Mouse (Mus musculus): ENCODE measurements around the gene Dhx8.

Gene Dhx8

DNA sequence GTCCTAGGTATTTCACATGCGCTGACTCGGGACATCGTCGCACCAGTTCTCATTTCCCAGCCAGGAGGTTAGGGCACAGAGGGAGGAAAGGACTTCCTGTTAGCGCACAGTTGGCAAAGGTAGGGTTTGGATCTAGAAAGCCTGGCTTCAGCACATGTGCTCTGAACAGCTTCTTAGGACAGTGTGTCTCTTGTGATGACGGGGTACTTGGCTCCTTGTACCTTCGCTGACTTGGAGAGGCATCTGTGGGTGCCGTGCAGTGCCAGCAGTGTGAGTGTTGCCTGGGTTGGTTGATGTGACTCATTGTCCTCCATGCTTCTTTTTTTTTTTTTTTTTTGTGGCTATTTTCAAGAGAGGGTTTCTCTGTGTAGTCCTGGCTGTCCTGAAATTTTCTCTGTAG lies 23.9 kb downstream of the Dhx8 start:
- DNase-seq: no peak

DNA sequence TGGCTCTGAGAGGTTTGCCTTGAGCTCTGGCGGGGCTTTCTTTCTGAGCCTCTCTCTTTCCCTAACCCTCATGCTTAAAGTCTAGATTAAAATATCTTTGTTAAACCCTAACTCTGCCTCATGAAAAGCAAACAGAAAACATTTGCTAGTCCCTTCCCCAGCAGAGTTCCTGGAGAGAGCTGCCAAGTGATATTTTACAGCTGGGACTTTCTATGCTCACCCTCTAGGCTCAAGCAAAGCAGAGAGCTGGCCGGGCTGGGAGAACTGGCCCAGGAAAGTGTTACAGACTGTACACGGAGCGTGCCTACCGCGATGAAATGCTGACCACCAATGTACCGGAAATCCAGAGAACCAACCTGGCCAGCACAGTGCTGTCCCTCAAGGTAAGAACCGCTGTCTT lies 24.6 kb downstream of the Dhx8 start:
- no peak for DNase-seq

GRCm38 (mm10) chr11:101758431-101758830 lies 25.7 kb downstream of the Dhx8 start:
- no peak for DNase-seq

GRCm38 (mm10) chr11:101759530-101759929 lies 26.8 kb downstream of the Dhx8 start:
- DNase-seq: no peak

- no peak for DNase-seq
Observed at GRCm38 (mm10) chr11:101763723-101764122, 31.0 kb downstream of the Dhx8 start.

- DNase-seq: no peak
Observed at GRCm38 (mm10) chr11:101764546-101764945, 31.8 kb downstream of the Dhx8 start.

GRCm38 (mm10) chr11:101767326-101767725 lies 34.6 kb downstream of the Dhx8 start:
- no peak for DNase-seq

DNA sequence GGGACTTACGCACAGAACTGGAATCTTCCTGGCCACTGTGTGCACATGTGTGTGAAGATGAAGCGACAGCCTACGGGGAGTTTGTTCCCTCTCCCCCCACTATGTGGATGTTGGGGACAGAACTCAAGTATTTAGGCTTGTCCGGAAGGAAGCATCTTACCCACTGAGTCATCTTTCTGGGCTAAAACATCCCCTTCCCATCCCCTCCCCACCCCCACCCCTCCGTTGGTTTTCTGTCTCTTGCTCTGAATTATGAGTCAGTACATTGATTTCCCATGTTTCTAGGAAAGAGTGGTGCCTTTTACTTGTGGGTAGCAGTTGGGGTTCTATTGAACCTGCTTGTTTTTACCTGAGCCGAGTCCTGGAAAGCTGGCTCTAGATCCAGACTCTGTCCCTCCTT lies 36.0 kb downstream of the Dhx8 start:
- no peak for DNase-seq

DNA sequence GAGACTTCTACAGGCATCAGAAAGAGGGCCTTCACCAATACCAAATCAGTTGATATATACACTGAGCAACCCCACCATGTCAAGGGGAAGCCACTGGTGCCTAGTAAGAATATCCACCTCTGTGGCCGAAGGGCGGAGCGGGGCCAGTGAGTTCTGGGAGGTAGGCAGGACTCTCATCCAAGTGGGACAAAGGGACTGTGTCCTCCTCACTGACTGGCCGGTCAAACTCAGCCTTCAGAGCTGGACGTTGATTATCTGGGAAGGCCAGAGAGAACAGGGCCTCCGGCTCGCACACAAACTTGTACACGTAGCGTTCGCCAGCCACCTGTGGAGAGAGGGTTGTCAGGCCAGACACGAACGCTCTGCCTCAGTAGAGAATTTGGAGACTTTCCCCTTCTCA lies 37.5 kb downstream of the Dhx8 start:
- DNase-seq: no peak

DNA sequence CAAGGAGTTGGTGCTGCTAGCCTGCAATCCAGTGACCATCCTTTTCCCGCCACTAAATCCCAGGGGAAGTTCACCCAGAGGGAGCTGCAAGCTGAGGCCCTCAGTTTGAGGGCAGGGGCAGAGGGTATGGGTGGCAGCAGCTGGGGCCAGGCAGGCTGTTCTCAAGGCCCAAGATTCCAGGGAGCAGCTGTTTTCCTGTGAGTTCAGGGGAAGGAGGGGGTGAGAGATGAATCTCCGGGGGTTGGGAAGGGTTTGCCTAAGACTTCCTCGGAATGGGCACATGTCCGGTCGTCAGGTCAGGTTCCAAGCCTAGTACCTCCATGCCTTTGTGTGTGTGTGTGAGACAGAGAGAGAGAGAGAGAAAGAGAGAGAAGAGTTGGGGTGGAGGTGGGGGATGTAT lies 39.3 kb downstream of the Dhx8 start:
- DNase-seq: no peak

DNA sequence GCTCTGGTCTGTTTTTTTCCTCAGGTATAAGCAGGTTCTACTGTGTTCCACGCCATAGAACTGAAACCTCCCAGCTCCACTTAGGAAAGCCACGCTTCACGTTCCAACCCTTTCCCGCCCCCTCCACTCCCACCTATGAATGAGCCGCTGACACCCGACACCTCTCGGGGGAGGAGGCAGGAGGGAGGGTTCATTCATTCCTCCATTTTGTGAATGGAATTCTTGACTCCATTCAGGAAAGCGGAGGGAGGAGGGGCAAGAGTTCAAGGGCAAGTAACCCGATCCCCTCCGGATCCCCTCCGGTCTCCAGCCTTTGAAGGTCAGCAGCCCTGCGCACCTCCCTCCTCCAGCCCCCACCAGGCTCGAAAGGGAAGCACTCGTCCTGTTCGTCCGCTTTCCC lies 39.7 kb downstream of the Dhx8 start:
- DNase-seq: no peak

DNA sequence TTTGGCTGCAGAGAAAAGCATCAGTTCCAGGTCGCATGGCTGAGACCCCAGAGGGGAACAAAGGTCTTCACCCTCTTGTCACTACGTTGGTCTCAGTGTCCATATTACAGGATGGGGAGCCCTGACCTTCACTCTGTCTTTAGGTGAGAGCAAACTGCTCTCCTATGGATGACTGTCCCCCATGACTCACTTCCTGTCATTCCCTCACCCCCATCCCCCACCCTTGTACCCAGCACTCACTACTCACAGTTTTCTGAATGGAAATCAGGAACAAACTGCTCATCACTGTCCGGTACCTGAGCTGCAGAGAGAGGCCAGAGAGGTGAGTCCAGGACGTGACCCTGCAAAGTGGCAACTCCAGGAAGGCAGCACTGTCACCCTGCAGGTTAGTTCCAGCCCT lies 44.1 kb downstream of the Dhx8 start:
- DNase-seq: no peak

DNA sequence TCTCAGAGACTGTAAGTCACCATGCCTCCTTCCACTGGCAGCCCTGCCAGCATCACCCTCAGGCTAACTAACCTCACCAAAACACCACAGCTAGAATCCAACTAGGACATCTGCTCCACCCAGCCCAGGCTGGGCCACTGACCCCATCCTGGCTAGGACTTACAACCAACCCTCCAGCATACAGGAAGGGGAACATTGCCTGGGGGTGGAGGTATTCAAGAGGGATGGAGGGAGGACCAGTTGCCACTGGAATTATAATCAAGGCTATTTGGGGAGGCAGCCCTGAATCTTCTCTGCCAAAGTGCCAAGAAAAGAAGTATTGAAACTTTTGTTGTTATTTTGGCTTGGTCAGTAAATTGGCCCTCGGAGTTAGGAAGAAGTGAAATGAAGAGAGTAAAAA lies 50.4 kb downstream of the Dhx8 start:
- no peak for DNase-seq

GRCm38 (mm10) chr11:101783584-101783983 lies 50.9 kb downstream of the Dhx8 start:
- DNase-seq: no peak

GRCm38 (mm10) chr11:101784072-101784471 lies 51.4 kb downstream of the Dhx8 start:
- no peak for DNase-seq

GRCm38 (mm10) chr11:101784488-101785142 lies 51.9 kb downstream of the Dhx8 start:
- no peak for DNase-seq

DNA sequence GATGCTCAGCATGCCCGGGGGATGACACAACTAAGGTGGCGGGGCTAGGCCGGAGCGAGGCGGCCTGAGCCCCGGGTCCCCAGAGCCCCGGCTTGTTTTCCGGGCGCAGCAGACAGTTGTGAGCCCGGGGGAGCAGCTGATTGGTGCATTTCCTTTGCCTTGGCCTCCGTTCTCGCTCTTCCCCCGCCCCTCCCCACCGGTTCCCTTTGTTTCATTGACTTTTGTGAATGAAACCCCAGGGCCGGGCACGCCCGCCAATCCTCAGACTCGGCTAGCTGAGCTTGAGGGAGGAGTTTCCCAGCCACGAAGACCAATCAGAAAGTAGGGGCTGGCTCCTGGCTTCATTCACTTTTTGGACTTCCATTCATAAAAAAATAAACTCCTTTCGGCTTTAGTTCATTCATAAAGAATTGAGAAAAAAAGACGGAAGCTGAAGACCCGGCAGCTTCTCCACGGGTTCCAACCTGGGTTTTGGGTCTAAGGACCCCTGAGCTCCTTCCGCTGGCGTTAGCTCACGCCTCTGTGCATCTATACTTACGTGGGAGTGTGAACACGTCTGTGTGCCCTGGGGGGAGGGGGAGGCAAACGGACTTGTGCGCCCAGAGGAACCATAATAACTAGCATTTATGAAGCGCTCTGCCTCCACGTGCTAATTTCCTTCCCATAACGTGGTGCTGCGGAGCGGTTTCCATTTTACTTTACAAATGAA lies 52.6 kb downstream of the Dhx8 start, which contains the start of gene Etv4:
Etv4 (minus strand) TSS at position 229 of the 709 bp plus-strand sequence.
- DNase-seq: peak; percentile 91

DNA sequence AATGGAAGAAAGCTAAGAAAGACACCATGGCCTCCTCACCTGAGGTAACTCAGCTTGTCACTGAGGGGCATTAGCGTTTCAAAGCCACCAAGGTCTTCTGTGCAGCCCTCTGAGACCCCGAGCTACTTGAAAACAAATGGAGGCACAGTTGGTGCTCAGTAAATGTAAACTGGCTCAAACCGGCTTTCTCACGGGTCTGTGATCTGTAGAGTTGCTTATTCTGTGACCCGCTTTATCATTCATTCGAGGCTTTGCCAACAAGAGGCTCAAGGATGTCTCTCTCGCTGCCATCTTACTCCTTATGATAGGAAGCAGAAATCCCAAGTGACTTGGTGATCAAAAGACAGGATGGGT lies 53.1 kb downstream of the Dhx8 start:
- DNase-seq: no peak

DNA sequence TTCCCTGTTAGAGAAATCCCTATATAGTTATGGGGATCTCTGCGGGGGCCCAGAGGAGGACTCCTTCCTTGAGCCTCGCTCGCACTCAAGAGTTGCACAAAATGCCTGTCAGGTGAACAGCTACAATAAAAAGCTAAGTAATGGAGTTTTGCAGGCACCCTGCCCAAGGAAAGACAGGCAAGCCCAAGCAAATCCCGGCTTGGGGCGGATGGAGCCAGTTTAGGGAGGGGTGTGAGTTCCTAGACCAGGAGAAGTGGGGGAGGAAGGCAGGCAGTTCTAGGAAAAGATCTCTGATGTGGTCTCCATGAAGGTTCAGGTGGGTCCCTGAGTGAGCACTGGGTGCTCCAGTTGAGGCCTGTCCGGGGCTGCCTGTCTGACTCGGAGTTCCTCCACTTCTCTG lies 53.9 kb downstream of the Dhx8 start:
- no peak for DNase-seq

DNA sequence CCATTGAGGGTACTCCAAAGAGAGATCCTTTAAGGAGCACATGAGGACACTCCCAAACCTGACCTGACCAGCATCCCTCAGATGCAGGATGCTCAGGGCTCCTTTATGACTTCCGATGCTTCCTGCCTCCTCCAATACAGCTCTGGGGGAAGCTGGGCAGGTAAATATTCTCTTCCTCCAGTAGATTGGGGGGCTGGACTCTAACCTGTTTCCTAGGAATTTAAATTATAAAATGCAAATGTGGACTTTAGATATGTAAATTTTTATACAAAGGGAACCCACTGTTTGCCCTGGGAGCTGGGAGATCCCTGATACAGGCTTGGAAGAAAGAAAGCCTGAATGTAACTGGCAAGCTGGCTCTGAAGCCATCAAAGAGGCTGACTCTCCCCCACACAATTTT lies 54.7 kb downstream of the Dhx8 start:
- DNase-seq: no peak

GRCm38 (mm10) chr11:101790811-101791526 lies 58.2 kb downstream of the Dhx8 start:
- no peak for DNase-seq

DNA sequence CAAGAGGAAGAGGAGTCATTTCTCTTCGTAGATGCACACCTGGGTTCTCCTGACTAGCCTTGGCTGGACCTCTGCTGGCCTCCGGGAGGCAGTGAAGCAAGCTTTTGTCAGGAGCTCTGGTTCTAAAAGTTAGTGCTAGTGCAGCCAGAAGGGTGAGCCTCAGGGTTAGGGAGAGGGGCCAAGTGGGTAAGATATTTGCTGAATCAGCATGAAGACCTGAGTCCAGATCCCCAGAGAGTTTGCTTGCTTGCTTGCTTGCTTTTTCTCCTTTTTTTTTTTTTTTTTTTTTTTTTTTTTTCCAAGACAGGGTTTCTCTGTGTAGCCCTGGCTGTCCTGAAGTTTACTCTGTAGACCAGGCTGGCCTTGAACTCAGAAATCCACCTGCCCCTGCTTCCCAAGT lies 64.6 kb downstream of the Dhx8 start:
- DNase-seq: no peak

- no peak for DNase-seq
Observed at GRCm38 (mm10) chr11:101798083-101798482, 65.4 kb downstream of the Dhx8 start.

GRCm38 (mm10) chr11:101801386-101801785 lies 68.7 kb downstream of the Dhx8 start:
- DNase-seq: no peak
